Mouse (Mus musculus) G1E (cell line): ENCODE data around the gene Selenow. TPM values are rescaled to one million over a fixed set of nuclear protein-coding genes. Genes with fewer than 3 reads are reported as not detected.
A peak's percentile ranks its signal among the peaks of the same experiment; 100 is the strongest.

Experiments used
- ATAC-seq: 2 replicates; pipeline ENCODE4 v1.8.0; 2016; ENCODE audit warnings: mild to moderate bottlenecking; ENCODE audit not compliant: insufficient number of reproducible peaks, poor library complexity, low FRiP score, severe bottlenecking; ENCODE audit errors: extremely low read depth
- DNase-seq: peaks from one replicate; pipeline ENCODE4 v3.0.0; 2012; ENCODE audit warnings: low spot score
- H3K27me3 ChIP-seq: 2 replicates; pipeline ENCODE4 v1.6.1; 2012; ENCODE audit warnings: mild to moderate bottlenecking, low read length, inconsistent platforms; ENCODE audit not compliant: insufficient read depth
- H3K36me3 ChIP-seq: replicated peaks from 2 replicates; pipeline ENCODE3; 2012; ENCODE audit warnings: mild to moderate bottlenecking, inconsistent platforms
- H3K4me1 ChIP-seq: 2 replicates; pipeline ENCODE4 v1.6.1; 2012; ENCODE audit warnings: low read depth, low read length, inconsistent platforms, mixed read lengths; ENCODE audit not compliant: insufficient read depth
- H3K4me3 ChIP-seq: 2 replicates; pipeline ENCODE4 v1.5.1; 2012; ENCODE audit warnings: low read depth, mild to moderate bottlenecking, inconsistent platforms, low read length, moderate library complexity, mixed read lengths
- H3K9me3 ChIP-seq: replicated peaks from 2 replicates; pipeline ENCODE4 v1.6.1; 2012; ENCODE audit warnings: inconsistent platforms
- CTCF ChIP-seq: IDR thresholded peaks from 2 replicates; pipeline ENCODE4 v1.5.1; 2012; ENCODE audit warnings: low read depth, low read length, inconsistent platforms, mixed read lengths
- GATA1 ChIP-seq: IDR thresholded peaks from 2 replicates; pipeline ENCODE4 v1.6.1; 2012; ENCODE audit warnings: borderline replicate concordance, low read length, inconsistent platforms, mixed read lengths
- GATA2 ChIP-seq: IDR thresholded peaks from 2 replicates; pipeline ENCODE4 v1.6.1; 2012; ENCODE audit warnings: low read depth, low read length, inconsistent platforms, borderline replicate concordance
- POLR2AphosphoS5 ChIP-seq: IDR thresholded peaks from 2 replicates; pipeline ENCODE4 v1.6.1; 2012; ENCODE audit warnings: low read depth, low read length, inconsistent platforms; ENCODE audit not compliant: insufficient replicate concordance
- TAL1 ChIP-seq: conservative IDR thresholded peaks from 2 replicates; pipeline ENCODE4 v1.6.1; 2012; ENCODE audit warnings: low read depth, low read length, inconsistent platforms, mixed read lengths
- polyA plus RNA-seq: library from polyadenylated mRNA; stranded (reverse); fragments of >175 nt; gene quantifications from 2 replicates; pipeline ENCODE4 v1.2.3, GENCODE M21; 2012
- total RNA-seq, 2 experiments: library from RNA; stranded (forward) in 1 of 2; stranded (reverse) in 1 of 2; fragments of 200-1000 nt in 1 of 2; fragments of >200 nt in 1 of 2; fragmentation: Nextera tagmentation in 1 of 2; gene quantifications; 2 replicates each; pipeline ENCODE4 v1.2.3; 2014 to 2017

Gene Selenow
- total and polyA plus RNA-seq, 3 experiments: 152 to 867 (median 559) TPM

DNA sequence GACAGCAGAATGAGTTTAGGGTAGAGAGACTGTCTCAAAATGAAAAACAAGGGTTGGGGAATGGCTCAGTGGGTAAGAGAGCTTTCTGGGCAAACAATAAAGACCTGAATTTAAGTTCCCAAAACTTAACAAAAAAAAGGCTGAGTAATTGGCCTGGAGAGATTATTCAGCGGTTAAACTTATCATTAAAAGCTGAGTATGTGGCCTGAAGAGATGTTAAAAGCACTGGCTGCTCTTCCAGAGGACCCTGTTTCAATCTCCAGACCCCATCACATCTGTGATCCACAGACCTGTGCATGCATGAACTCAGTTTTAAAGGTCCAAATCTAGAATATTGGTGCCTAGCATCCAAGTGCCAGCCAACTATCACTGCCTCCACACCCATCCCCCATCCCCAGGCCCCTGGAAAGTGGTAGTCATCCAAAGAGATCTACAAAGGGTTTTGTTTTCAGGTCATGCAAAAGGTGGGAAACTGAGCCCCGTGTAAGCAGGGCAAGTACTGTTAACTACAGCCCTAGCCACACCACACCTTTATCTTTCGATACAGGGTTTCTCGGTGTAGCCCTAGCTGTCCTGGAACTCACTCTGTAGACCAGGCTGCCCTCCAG, 25.6 kb upstream of the Selenow start:
- ATAC-seq (no peak), DNase-seq (no peak)
- Histone ChIP-seq H3K4me1 (peaks cover 73% of the 10 kb centered on the region), H3K9me3 (no peaks in the 10 kb centered on the region), H3K36me3 (peaks cover 23% of the 10 kb centered on the region), H3K4me3 (peak overlapping the region; percentile 69; the same call in 1 of the 2 replicates), H3K27me3 (peaks cover 14% of the 10 kb centered on the region)
- no peak for TF ChIP-seq GATA1
- no peak for TF ChIP-seq POLR2AphosphoS5
- TF ChIP-seq CTCF: no peak
- no peak for TF ChIP-seq TAL1
- no peak for TF ChIP-seq GATA2

GRCm38 (mm10) chr7:15945721-15946536, 23.7 kb upstream of the Selenow start, which contains the start of gene Nop53:
Gene Nop53 (minus strand): TSS chr7:15946074.
- DNase-seq (peak; percentile 73), ATAC-seq (peak; percentile 74)
- Histone ChIP-seq H3K36me3 (peaks cover 41% of the 10 kb centered on the region), H3K27me3 (peaks cover 10% of the 10 kb centered on the region), H3K9me3 (no peaks in the 10 kb centered on the region), H3K4me1 (peaks cover 81% of the 10 kb centered on the region), H3K4me3 (peak within 1 kb of the TSS; percentile 76)
- TF ChIP-seq POLR2AphosphoS5 (no peak), GATA2 (no peak), TAL1 (no peak), GATA1 (no peak), CTCF (no peak)

DNA sequence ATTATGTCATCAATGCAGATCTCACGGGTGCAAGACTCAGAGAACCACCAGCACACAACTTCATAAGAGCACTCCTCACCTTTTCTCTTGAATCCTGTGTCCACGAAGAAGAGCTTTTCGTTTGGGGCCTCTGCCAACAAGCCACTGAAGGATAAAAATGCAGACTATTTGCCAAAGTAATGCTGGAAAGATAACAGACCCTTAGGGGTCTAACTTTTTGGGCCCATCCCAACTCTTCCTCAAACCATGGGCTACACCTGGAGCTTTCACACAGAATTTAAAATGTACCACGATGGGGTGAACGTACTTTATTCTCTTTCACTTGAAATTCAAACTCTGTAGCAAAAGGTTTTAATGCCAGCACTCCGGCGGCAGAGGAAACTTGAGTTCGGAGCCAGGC, 23.0 kb upstream of the Selenow start:
- peak overlapping the region; percentile 76 for H3K4me3 ChIP-seq
- H3K9me3 ChIP-seq: no peaks in the 10 kb centered on the region
- TF ChIP-seq POLR2AphosphoS5: no peak
- no peak for TF ChIP-seq GATA1
- no peak for TF ChIP-seq GATA2
- no peak for TF ChIP-seq CTCF
- ATAC-seq (no peak), DNase-seq (no peak)
- peaks cover 80% of the 10 kb centered on the region for H3K4me1 ChIP-seq
- H3K27me3 ChIP-seq: peaks cover 4% of the 10 kb centered on the region
- peaks cover 48% of the 10 kb centered on the region for H3K36me3 ChIP-seq

DNA sequence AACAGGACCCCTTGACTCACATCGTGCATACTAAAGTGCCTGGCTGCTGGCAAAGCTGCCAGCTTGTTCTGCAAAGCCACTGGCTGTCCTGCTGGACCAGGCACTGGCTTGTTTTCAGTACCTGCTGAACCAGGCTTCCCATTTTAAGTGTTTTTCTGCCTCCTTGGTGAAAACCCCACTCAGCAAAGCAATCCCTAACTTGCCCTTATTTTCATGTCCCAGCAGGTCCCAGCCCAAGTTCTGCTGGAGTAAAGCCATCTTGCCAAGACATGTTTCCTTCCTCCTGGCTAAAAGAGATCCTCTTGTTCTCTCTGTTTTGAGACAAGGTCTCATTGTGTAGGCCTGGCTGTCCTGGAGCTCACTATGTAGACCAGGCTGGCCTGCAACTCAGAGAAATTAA, 22.1 kb upstream of the Selenow start:
- Histone ChIP-seq H3K36me3 (peaks cover 57% of the 10 kb centered on the region), H3K9me3 (no peaks in the 10 kb centered on the region), H3K4me1 (peaks cover 80% of the 10 kb centered on the region), H3K4me3 (peak overlapping the region; percentile 31; the same call in 1 of the 2 replicates), H3K27me3 (no peaks in the 10 kb centered on the region)
- no peak for TF ChIP-seq POLR2AphosphoS5
- TF ChIP-seq CTCF: no peak
- no peak for TF ChIP-seq GATA2
- no peak for TF ChIP-seq TAL1
- TF ChIP-seq GATA1: no peak
- no peak for DNase-seq
- ATAC-seq: no peak

GRCm38 (mm10) chr7:15938621-15939020, 16.4 kb upstream of the Selenow start:
- Histone ChIP-seq H3K4me1 (peaks cover 50% of the 10 kb centered on the region), H3K9me3 (no peaks in the 10 kb centered on the region), H3K27me3 (peaks cover 4% of the 10 kb centered on the region), H3K36me3 (peaks cover 84% of the 10 kb centered on the region), H3K4me3 (no peak overlapping the region)
- ATAC-seq: no peak
- no peak for DNase-seq
- TF ChIP-seq GATA1: no peak
- no peak for TF ChIP-seq POLR2AphosphoS5
- no peak for TF ChIP-seq TAL1
- no peak for TF ChIP-seq CTCF

GRCm38 (mm10) chr7:15937491-15937890, 15.3 kb upstream of the Selenow start:
- peaks cover 41% of the 10 kb centered on the region for H3K4me1 ChIP-seq
- peaks cover 8% of the 10 kb centered on the region for H3K27me3 ChIP-seq
- peaks cover 72% of the 10 kb centered on the region for H3K36me3 ChIP-seq
- ATAC-seq (no peak), DNase-seq (no peak)
- TF ChIP-seq GATA1 (no peak), TAL1 (no peak), POLR2AphosphoS5 (no peak), GATA2 (no peak), CTCF (no peak)
- no peaks in the 10 kb centered on the region for H3K9me3 ChIP-seq
- H3K4me3 ChIP-seq: no peak overlapping the region
